Mouse (Mus musculus) hindbrain, embryonic 13.5 days (tissue): ENCODE data around the gene Phf8. TPM values are rescaled to one million over a fixed set of nuclear protein-coding genes. Genes with fewer than 3 reads are reported as not detected.
"Not testable (repeated sequence)": the region's sequence is repeated elsewhere in the genome, so short reads cannot be mapped to it uniquely, and the experiment has no call there.

ENCODE experiments used
- ATAC-seq: fragments of 200-750 bp; cut with Nextera tagmentation; 2 replicates; pipeline ENCODE4 v1.8.0; 2017; ENCODE audit warnings: moderate TSS enrichment; ENCODE audit not compliant: low FRiP score
- H3K27ac ChIP-seq: fragments of 300-500 bp; sonication (generic); 2 replicates; pipeline ENCODE4 v1.5.1; 2015; ENCODE audit warnings: inconsistent platforms, mild to moderate bottlenecking, moderate library complexity
- H3K27me3 ChIP-seq: fragments of 300-500 bp; sonication (generic); 2 replicates; pipeline ENCODE4 v1.6.1; 2015; ENCODE audit warnings: mild to moderate bottlenecking, inconsistent platforms
- H3K36me3 ChIP-seq: fragments of 300-500 bp; sonication (generic); 2 replicates; pipeline ENCODE4 v1.6.1; 2015; ENCODE audit warnings: mild to moderate bottlenecking, inconsistent platforms
- H3K4me1 ChIP-seq: fragments of 300-500 bp; sonication (generic); replicated peaks from 2 replicates; pipeline ENCODE4 v1.6.1; 2015; ENCODE audit warnings: inconsistent platforms
- H3K4me2 ChIP-seq: fragments of 300-500 bp; sonication (generic); 2 replicates; pipeline ENCODE4 v1.6.1; 2015; ENCODE audit warnings: inconsistent platforms, mild to moderate bottlenecking, moderate library complexity
- H3K4me3 ChIP-seq: fragments of 300-500 bp; sonication (generic); 2 replicates; pipeline ENCODE4 v1.5.1; 2015; ENCODE audit warnings: mild to moderate bottlenecking, inconsistent platforms
- H3K9ac ChIP-seq: fragments of 300-500 bp; sonication (generic); 2 replicates; pipeline ENCODE4 v1.6.1; 2015; ENCODE audit warnings: mild to moderate bottlenecking, inconsistent platforms
- H3K9me3 ChIP-seq: fragments of 300-500 bp; sonication (generic); 2 replicates; pipeline ENCODE4 v1.6.1; 2016; ENCODE audit warnings: inconsistent platforms
- WGBS: fragments of 180-500 bp; shearing (Covaris S2); methylation state at CpG from one replicate; pipeline ENCODE4 v1.1.7; 2015; 5-methylcytosine and 5-hydroxymethylcytosine counted together
- polyA plus RNA-seq: library from polyadenylated mRNA; unstranded; fragments of >200 nt; fragmentation: Nextera tagmentation; extraction: Ambion mirVana; gene quantifications from 2 replicates; pipeline ENCODE4 v1.2.1, GENCODE M21; 2015

The Phf8 gene
- 20.2 and 22.7 TPM in 2 replicates for polyA plus RNA-seq

DNA sequence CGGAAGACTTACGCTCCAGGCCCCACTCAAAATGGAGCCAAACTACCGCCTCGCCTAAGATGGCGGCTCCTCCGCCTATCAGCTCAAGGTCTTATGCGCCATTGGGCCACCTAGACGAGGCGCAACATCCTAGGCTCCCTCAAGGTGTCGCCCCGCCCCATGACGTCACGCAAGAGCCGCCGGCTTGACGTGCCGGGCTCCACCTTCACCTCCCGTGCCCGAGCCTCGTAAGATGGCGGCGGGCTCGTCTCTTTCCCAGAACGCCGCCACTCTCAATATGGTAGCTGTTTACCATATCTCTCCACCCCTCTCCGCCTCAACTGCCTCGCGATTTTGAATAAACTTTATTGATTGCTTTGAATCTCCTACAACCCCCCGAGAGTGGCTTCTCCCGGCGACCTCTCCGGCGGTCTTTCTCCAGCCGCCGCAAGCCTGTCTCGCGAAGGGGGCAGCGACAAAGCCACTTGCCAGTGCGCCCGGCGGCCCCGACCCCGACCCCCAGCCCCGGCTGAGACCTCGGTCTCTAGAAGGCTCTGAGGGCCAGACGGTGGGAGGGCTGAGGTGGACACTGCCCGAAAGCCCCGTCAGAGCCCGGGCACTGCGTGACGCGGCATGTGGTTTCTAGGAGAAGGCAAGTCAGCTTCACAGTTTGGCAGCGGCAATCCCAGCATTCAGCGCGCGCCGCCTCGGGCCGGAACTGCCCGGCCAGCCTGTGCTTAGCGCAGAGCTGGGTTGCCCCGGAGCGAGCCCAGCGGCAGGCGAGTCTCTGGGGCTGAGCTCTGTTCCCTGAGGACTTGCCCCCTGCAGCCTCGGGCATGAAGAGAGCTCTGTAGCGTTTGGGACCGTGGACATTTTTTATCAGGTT, at the start of gene Phf8:
Gene Phf8, plus strand, starts transcription at position 215 of the 865 bp plus-strand sequence.
- Histone ChIP-seq H3K27ac (peak within 1 kb of the TSS; percentile 97), H3K36me3 (no peaks in the 10 kb centered on the region), H3K9me3 (no peaks in the 10 kb centered on the region), H3K4me2 (peak within 1 kb of the TSS; percentile 65), H3K4me3 (peak within 1 kb of the TSS; percentile 54), H3K27me3 (no peaks in the 10 kb centered on the region), H3K9ac (peak within 1 kb of the TSS; percentile 75), H3K4me1 (peaks cover 4% of the 10 kb centered on the region; the same call in 1 of the 2 replicates)
- 15% methylated on average over 65 of the region's 68 CpGs for WGBS
- peak; percentile 97 for ATAC-seq

GRCm38 (mm10) chrX:151488128-151488527, 32.3 kb upstream of the Phf8 start:
- H3K9ac ChIP-seq, result no peak overlapping the region
- H3K27me3 ChIP-seq, result no peaks in the 10 kb centered on the region
- no peak overlapping the region for H3K27ac ChIP-seq
- H3K9me3 ChIP-seq, result no peaks in the 10 kb centered on the region
- H3K4me3 ChIP-seq, result no peak overlapping the region
- WGBS, result 81% methylated on average over 3 of the region's 3 CpGs
- H3K4me1 ChIP-seq, result no peaks in the 10 kb centered on the region
- no peaks in the 10 kb centered on the region for H3K36me3 ChIP-seq
- no peak overlapping the region for H3K4me2 ChIP-seq
- ATAC-seq, result no peak

DNA sequence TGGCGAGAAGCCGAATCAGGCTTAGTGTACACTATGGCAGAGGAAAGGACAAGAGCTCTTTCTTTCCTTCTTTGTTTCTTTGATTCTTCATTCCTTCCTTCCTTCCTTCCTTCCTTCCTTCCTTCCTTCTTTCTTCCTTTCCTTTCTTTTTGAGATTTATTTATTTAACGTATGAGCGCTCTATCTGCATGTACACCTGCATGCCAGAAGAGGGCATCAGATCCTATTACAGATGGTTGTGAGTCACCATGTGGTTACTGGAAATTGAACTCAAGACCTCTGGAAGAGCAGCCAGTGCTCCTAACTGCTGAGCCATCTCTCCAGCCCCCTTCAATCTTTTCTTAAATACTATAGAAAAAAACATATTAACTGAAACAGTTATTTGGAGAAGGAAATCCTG, 27.2 kb upstream of the Phf8 start:
- not testable (repeated sequence) for H3K36me3 ChIP-seq, H3K27ac ChIP-seq, H3K9me3 ChIP-seq, ATAC-seq, H3K4me2 ChIP-seq, H3K4me1 ChIP-seq, H3K27me3 ChIP-seq, H3K9ac ChIP-seq, H3K4me3 ChIP-seq
- 93% methylated on average over 4 of the region's 4 CpGs for WGBS

DNA sequence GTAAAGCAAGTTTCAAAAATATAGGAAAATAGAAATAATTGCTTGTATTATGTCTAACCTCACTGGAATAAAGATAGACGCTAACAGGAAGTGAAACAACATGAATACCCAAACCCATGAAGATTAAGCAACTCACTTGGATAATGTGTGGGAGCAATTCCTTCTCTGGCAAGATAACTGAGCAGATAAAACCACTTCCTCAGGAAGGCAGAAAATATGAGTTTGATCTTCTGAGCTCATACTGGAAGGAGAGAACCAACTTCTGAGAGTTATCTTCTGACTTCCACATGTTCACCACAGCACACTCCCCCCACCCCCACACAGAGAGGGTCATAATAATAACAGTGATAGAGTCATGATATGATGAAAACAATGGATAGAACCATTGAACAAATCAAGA, 23.9 kb upstream of the Phf8 start:
- no peaks in the 10 kb centered on the region for H3K4me1 ChIP-seq
- H3K27me3 ChIP-seq, result no peaks in the 10 kb centered on the region
- WGBS, result 89% methylated on average over 1 of the region's 1 CpGs
- no peaks in the 10 kb centered on the region for H3K36me3 ChIP-seq
- peaks cover 4% of the 10 kb centered on the region; the same call in 1 of the 2 replicates for H3K9me3 ChIP-seq
- H3K4me3 ChIP-seq, result no peak overlapping the region
- no peak overlapping the region for H3K27ac ChIP-seq
- H3K4me2 ChIP-seq, result no peak overlapping the region
- H3K9ac ChIP-seq, result no peak overlapping the region
- ATAC-seq, result no peak

- Histone ChIP-seq H3K9ac (no peak overlapping the region), H3K27ac (no peak overlapping the region), H3K4me1 (no peaks in the 10 kb centered on the region), H3K27me3 (no peaks in the 10 kb centered on the region), H3K4me2 (no peak overlapping the region), H3K9me3 (no peaks in the 10 kb centered on the region), H3K36me3 (no peaks in the 10 kb centered on the region), H3K4me3 (no peak overlapping the region)
- ATAC-seq, result no peak
These were observed 11.9 kb upstream of the Phf8 start for GRCm38 (mm10) chrX:151508536-151508935.

GRCm38 (mm10) chrX:151509906-151510305, 10.6 kb upstream of the Phf8 start:
- Histone ChIP-seq H3K9me3 (no peaks in the 10 kb centered on the region), H3K9ac (no peak overlapping the region), H3K4me2 (no peak overlapping the region), H3K4me1 (no peaks in the 10 kb centered on the region), H3K27ac (no peak overlapping the region), H3K4me3 (no peak overlapping the region), H3K36me3 (no peaks in the 10 kb centered on the region), H3K27me3 (no peaks in the 10 kb centered on the region)
- WGBS, result 100% methylated on average over 1 of the region's 1 CpGs
- no peak for ATAC-seq

GRCm38 (mm10) chrX:151513066-151513465, 7.4 kb upstream of the Phf8 start:
- H3K4me1 ChIP-seq, result no peaks in the 10 kb centered on the region
- 81% methylated on average over 3 of the region's 3 CpGs for WGBS
- H3K9ac ChIP-seq, result no peak overlapping the region
- H3K4me3 ChIP-seq, result no peak overlapping the region
- H3K36me3 ChIP-seq, result no peaks in the 10 kb centered on the region
- no peak overlapping the region for H3K4me2 ChIP-seq
- H3K27me3 ChIP-seq, result no peaks in the 10 kb centered on the region
- ATAC-seq, result no peak
- no peak overlapping the region for H3K27ac ChIP-seq
- no peaks in the 10 kb centered on the region for H3K9me3 ChIP-seq

DNA sequence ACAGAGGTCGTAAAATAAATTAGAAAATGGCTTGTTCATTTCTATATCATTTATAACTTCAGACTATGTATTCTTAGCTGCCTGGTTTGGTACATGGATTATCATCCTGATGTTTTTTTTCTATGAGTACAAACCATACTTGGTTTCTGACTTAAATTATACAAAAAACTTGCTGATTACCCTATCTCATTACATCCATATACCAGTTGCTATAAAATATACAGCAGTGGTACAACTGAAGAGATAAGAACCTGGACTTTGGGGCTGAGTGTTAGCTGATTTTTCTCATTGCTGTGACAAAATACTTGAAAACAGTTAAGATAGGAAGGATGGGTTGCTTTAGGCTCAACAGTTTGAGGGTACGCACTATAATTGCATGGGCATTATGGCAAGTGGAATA, 6.8 kb upstream of the Phf8 start:
- no peaks in the 10 kb centered on the region for H3K36me3 ChIP-seq
- H3K9me3 ChIP-seq, result no peaks in the 10 kb centered on the region
- H3K27me3 ChIP-seq, result no peaks in the 10 kb centered on the region
- ATAC-seq, result no peak
- H3K4me3 ChIP-seq, result no peak overlapping the region
- H3K4me1 ChIP-seq, result no peaks in the 10 kb centered on the region
- H3K27ac ChIP-seq, result no peak overlapping the region
- no peak overlapping the region for H3K9ac ChIP-seq
- no peak overlapping the region for H3K4me2 ChIP-seq
- WGBS, result 94% methylated on average over 2 of the region's 2 CpGs

GRCm38 (mm10) chrX:151518181-151518580, 2.3 kb upstream of the Phf8 start:
- no peak overlapping the region for H3K4me2 ChIP-seq
- no peak overlapping the region for H3K4me3 ChIP-seq
- H3K27ac ChIP-seq, result no peak overlapping the region
- H3K36me3 ChIP-seq, result no peaks in the 10 kb centered on the region
- H3K4me1 ChIP-seq, result peaks cover 4% of the 10 kb centered on the region; the same call in 1 of the 2 replicates
- no peaks in the 10 kb centered on the region for H3K27me3 ChIP-seq
- no peak overlapping the region for H3K9ac ChIP-seq
- 64% methylated on average over 1 of the region's 1 CpGs for WGBS
- no peak for ATAC-seq
- no peaks in the 10 kb centered on the region for H3K9me3 ChIP-seq

GRCm38 (mm10) chrX:151520127-151520457, 380 bp upstream of the Phf8 start:
- WGBS, result 14% methylated on average over 17 of the region's 17 CpGs
- Histone ChIP-seq H3K4me1 (peaks cover 4% of the 10 kb centered on the region; the same call in 1 of the 2 replicates), H3K9ac (peak overlapping the region; percentile 66), H3K27ac (peak overlapping the region; percentile 97), H3K4me3 (peak overlapping the region; percentile 54), H3K4me2 (peak overlapping the region; percentile 43), H3K9me3 (no peaks in the 10 kb centered on the region), H3K36me3 (no peaks in the 10 kb centered on the region), H3K27me3 (no peaks in the 10 kb centered on the region)
- peak; percentile 69 for ATAC-seq

- Histone ChIP-seq H3K4me2 (peak overlapping the region; percentile 65), H3K27ac (peak overlapping the region; percentile 97), H3K4me3 (peak overlapping the region; percentile 54), H3K9ac (peak overlapping the region; percentile 75), H3K27me3 (no peaks in the 10 kb centered on the region), H3K4me1 (peaks cover 4% of the 10 kb centered on the region; the same call in 1 of the 2 replicates), H3K36me3 (no peaks in the 10 kb centered on the region), H3K9me3 (no peaks in the 10 kb centered on the region)
- 22% methylated on average over 25 of the region's 25 CpGs for WGBS
- ATAC-seq, result no peak
These were observed 1.5 kb downstream of the Phf8 start for GRCm38 (mm10) chrX:151521786-151522522.

DNA sequence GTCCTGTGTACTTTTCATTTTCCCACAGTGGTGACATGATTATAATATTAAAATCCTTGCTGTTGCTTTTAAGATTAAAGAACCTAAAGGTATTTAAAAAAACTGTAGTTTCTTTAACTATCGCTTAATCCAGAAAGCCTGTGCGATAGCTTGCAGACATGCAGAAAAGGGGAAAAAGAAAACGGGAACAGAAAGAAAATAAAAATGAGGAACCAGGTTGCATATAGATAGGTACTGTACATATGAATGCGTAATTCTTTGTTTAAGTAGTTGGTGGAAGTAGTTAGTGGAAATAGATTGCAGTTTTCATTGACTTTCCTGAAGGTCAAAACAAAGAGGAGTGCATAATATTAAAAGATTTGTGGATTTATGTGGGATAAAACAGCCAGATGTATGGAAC, 32.9 kb downstream of the Phf8 start:
- no peaks in the 10 kb centered on the region for H3K27me3 ChIP-seq
- no peak overlapping the region for H3K4me2 ChIP-seq
- peaks cover 22% of the 10 kb centered on the region for H3K36me3 ChIP-seq
- H3K4me3 ChIP-seq, result no peak overlapping the region
- H3K4me1 ChIP-seq, result no peaks in the 10 kb centered on the region
- no peak overlapping the region for H3K9ac ChIP-seq
- ATAC-seq, result no peak
- no peak overlapping the region for H3K27ac ChIP-seq
- no peaks in the 10 kb centered on the region for H3K9me3 ChIP-seq
- WGBS, result 98% methylated on average over 4 of the region's 4 CpGs
